Mouse (Mus musculus) kidney, adult 2 months (tissue): ENCODE data around the gene Tnfsf14.

Experiments
- CTCF ChIP-seq: fragments of 200-500 bp; conservative IDR thresholded peaks from 2 replicates; pipeline ENCODE4 v1.5.1; 2011; ENCODE audit warnings: low read depth, mild to moderate bottlenecking, control low read depth, low read length, moderate library complexity, mixed read lengths; ENCODE audit not compliant: insufficient read depth, insufficient read length
- POLR2A ChIP-seq: fragments of 200-500 bp; IDR thresholded peaks from one replicate; pipeline ENCODE4 v1.6.1; 2011; ENCODE audit warnings: low read depth, low read length, control low read depth

DNA sequence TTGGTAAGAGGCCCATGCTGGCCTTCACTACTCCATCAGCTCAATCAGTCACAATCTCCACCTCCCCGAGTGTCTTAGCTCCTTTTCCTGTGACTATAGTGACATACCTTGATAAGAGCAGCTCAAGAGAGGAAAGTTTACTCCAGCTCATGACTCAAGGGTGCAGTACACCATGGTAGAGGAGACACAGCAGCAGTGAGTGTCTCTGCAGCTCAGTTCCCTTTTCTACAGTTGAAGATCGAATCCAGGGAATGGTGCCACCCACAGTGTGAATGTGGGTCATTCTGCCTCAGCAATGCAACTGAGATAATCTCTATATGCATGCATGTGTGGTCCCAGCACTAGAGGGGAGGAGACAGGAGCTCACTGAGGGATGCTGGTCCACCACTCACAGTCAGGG is 8.3 kb downstream of the Tnfsf14 start:
- no peak for TF ChIP-seq CTCF
- TF ChIP-seq POLR2A: no peak
